Mouse (Mus musculus) neutrophil, adult 83 days (primary cell): ENCODE results near the gene Slc2a1. TPM values are rescaled to one million over a fixed set of nuclear protein-coding genes. Genes with fewer than 3 reads are reported as not detected.

Experiments used
- total RNA-seq, 2 experiments: library from RNA; stranded (reverse); gene quantifications; one replicate each; pipeline ENCODE4 v1.2.4; 2023

Gene Slc2a1
- total RNA-seq = 10 to 100 TPM; 16.5 to 24.6 TPM

DNA sequence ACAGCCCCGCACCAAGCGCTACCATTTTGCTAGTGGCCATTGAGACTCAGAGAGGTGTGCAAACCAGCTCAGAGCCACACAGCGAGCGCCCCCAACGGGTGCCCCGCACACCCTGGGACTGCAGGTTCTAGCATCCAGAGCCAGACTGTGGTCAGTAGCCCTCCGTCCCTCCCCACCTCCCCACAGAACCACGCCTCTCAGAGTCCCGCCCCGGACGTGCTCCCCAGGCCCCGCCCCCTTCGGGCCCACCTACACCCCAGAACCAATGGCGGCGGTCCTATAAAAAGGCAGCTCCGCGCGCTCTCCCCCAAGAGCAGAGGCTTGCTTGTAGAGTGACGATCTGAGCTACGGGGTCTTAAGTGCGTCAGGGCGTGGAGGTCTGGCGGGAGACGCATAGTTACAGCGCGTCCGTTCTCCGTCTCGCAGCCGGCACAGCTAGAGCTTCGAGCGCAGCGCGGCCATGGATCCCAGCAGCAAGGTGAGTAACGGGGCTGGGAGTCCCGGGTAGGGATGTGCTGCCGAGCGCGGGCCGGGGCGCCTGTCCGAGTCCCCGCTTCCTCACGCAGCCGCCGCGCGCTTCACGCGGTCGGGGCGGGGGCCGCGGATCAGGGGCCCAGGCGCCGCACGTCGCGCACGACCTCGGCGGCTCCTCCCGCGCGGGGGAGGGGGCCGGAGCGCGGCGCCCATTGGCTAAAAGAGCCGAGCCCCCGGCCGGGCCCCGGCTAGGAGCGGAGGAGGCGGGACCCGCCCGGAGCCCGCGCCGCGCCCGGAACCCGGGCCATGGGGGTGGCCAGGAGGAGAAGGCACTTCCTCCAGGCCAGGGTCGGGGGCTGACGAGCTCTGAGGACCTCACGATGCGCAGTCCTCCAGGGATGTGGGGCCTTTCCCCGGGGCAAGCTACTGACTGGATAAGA is at the start of gene Slc2a1:
Slc2a1 (plus strand) TSS at position 217 of the 914 bp plus-strand sequence.

DNA sequence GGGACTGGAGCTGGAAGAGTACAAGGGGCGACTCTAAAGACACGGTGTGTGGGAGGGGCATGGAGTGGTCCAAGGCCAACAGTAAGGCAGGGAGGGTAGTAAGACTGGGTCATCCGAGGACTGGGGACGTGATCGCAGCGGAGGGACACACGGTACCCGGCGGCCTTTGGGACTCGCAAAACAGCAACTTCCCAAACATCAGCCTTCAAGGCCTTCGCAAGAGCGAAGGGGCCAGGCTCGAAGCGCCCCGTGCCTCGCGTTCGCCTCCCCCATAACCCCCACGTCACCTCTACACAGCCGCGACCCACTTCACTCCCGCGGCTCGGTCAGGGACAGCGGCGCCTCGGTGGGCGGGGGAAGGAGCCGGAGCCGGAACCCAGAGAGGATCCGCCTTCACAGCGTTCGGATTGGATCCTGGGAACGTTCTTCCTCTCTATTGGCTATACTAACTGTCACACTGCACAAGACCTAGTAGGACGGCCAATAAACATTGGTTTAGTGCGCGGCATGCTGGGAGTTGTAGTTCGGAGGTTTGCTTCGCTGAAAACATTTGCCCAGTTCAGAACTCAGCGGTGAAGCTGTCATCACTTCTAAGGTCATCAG is 65.4 kb downstream of the Slc2a1 start, which contains the start of gene Zfp691:
Zfp691 (minus strand) TSS at position 345 of the 603 bp plus-strand sequence.

Other genes starting within 250 kb of the Slc2a1 start
- gene Olfr1331, start 244.1 kb upstream of the Slc2a1 start, total RNA-seq = not detected
- not detected for gene Olfr1330, start 220.1 kb upstream of the Slc2a1 start, total RNA-seq
- gene Olfr1329, start 191.2 kb upstream of the Slc2a1 start, total RNA-seq = not detected
- not detected for gene Olfr1328, start 170.1 kb upstream of the Slc2a1 start, total RNA-seq
- gene Lao1, start 147.1 kb upstream of the Slc2a1 start, total RNA-seq = not detected
- gene Zfp691, start 65.5 kb downstream of the Slc2a1 start, total RNA-seq = 1 to 10 TPM; 4.3 to 6.2 TPM
- 10 to 100 TPM; 37.8 to 65.9 TPM for gene Ermap, start 81.3 kb downstream of the Slc2a1 start, total RNA-seq
- gene Svbp, start 86.6 kb downstream of the Slc2a1 start, total RNA-seq = 10 to 100 TPM; 11.6 to 17.7 TPM
- gene Tmem269, start 109.5 kb downstream of the Slc2a1 start, total RNA-seq = not detected
- gene AU022252, start 124.0 kb downstream of the Slc2a1 start, total RNA-seq = 1 to 10 TPM; 4.4 to 4.9 TPM
- gene P3h1, start 124.2 kb downstream of the Slc2a1 start, total RNA-seq = 1 to 10 TPM; 3.4 to 4.8 TPM
- gene Cldn19, start 146.7 kb downstream of the Slc2a1 start, total RNA-seq = not detected
- gene Ybx1, start 185.9 kb downstream of the Slc2a1 start, total RNA-seq = 100 to 1,000 TPM; 321 to 325 TPM
- 10 to 100 TPM; 18.9 to 23.9 TPM for gene Ppih, start 211.8 kb downstream of the Slc2a1 start, total RNA-seq